Mouse (Mus musculus): ENCODE data around the gene Syndig1. TPM values are rescaled to one million over a fixed set of nuclear protein-coding genes. Genes with fewer than 3 reads are reported as not detected.
A peak's percentile ranks its signal among the peaks of the same experiment; 100 is the strongest.

Gene Syndig1
- polyA plus RNA-seq, 1 experiment from 2014 or later = 19.5 TPM

DNA sequence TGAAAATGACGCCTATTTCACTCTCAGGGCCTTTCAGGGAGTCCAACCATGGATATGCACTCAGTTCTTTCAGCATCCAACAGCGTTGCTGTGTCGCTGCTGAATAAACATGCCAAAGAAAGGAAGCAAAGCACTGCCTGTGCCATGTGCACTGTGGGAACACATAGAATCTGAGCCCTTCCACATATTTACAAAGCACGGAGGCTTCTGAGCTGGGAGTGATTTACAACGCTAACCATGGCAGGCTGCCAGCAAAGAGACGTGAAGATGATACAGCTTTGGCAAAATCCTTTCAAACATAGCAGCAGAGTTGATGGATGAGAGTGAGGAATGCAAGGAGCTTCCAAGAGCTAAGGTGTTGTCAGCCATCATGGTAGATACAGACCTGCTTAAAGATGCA, 144.6 kb downstream of the Syndig1 start:
- no peaks in the 10 kb centered on the region for H3K4me1 ChIP-seq (ENCODE audit: control insufficient read depth, insufficient read depth, low read length)
- no peak overlapping the region for H3K4me2 ChIP-seq (ENCODE audit: low read length)
- DNase-seq = peak; percentile 55
- no peaks in the 10 kb centered on the region for H3K9me3 ChIP-seq (ENCODE audit: control insufficient read depth, low read length)
- WGBS = 69% methylated on average over 6 of the region's 6 CpGs
- H3K4me3 ChIP-seq (replicated peaks; ENCODE audit: low read depth, low read length) = no peak overlapping the region
- no peaks in the 10 kb centered on the region for H3K27me3 ChIP-seq (ENCODE audit: control insufficient read depth, insufficient read depth, low read length)
- ATAC-seq (ENCODE audit: low FRiP score, low TSS enrichment) = no peak
- H3K9ac ChIP-seq (replicated peaks; ENCODE audit: low read length) = no peak overlapping the region
- no peak overlapping the region for H3K27ac ChIP-seq (replicated peaks; ENCODE audit: low read depth, low read length)
- H3K36me3 ChIP-seq (ENCODE audit: control insufficient read depth, insufficient read depth, low read length) = no peaks in the 10 kb centered on the region

DNA sequence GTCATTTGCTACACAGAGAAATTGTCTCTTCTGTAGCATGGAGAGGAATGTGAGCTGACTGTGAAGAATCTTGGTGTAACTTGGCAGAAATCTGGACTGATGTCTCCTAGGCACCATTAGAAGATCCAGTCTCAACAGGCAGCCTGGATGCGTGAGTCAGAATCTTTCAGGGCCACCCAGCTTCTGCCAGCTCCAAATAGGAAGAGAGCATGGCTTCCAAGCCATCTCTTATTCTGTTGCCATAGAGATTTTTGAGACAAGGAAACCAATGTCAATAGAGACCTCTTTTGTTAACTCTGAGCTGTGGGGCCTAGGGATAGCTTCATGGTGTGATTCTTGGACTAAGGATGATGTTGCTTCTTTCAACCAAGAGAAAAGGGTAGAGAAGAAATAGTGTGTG, 151.4 kb downstream of the Syndig1 start:
- no peaks in the 10 kb centered on the region for H3K9me3 ChIP-seq (ENCODE audit: control insufficient read depth, low read length)
- no peak overlapping the region for H3K27ac ChIP-seq (replicated peaks; ENCODE audit: low read depth, low read length)
- no peaks in the 10 kb centered on the region for H3K27me3 ChIP-seq (ENCODE audit: control insufficient read depth, insufficient read depth, low read length)
- no peak overlapping the region for H3K4me2 ChIP-seq (ENCODE audit: low read length)
- ATAC-seq (ENCODE audit: low FRiP score, low TSS enrichment) = no peak
- 32% methylated on average over 1 of the region's 1 CpGs for WGBS
- no peaks in the 10 kb centered on the region for H3K4me1 ChIP-seq (ENCODE audit: control insufficient read depth, insufficient read depth, low read length)
- H3K4me3 ChIP-seq (replicated peaks; ENCODE audit: low read depth, low read length) = no peak overlapping the region
- H3K9ac ChIP-seq (replicated peaks; ENCODE audit: low read length) = no peak overlapping the region
- no peaks in the 10 kb centered on the region for H3K36me3 ChIP-seq (ENCODE audit: control insufficient read depth, insufficient read depth, low read length)
- DNase-seq = no peak

DNA sequence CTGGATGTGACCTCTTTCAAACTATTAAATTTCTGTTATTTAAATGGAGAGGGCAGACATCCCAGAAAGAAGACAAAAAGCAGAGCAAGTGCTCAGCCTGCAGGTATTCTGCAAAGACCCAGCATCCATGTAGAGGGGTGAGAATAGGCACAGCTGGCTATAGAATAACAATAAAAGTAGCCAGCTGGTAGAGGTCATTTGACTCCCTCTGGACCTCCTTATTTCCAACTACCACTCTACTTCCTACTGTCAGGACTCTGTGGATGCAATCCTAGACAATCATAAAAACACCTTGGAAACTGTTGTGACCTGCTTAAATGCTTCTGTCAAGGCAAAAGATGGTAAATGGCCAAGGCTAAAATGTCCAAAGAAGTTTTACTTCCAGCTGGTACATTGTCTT, 153.5 kb downstream of the Syndig1 start:
- Histone ChIP-seq H3K27me3 (ENCODE audit: control insufficient read depth, insufficient read depth, low read length) (no peaks in the 10 kb centered on the region), H3K9me3 (ENCODE audit: control insufficient read depth, low read length) (no peaks in the 10 kb centered on the region), H3K4me2 (ENCODE audit: low read length) (no peak overlapping the region), H3K9ac (replicated peaks; ENCODE audit: low read length) (no peak overlapping the region), H3K4me1 (ENCODE audit: control insufficient read depth, insufficient read depth, low read length) (no peaks in the 10 kb centered on the region), H3K4me3 (replicated peaks; ENCODE audit: low read depth, low read length) (no peak overlapping the region), H3K27ac (replicated peaks; ENCODE audit: low read depth, low read length) (no peak overlapping the region), H3K36me3 (ENCODE audit: control insufficient read depth, insufficient read depth, low read length) (no peaks in the 10 kb centered on the region)
- no peak for ATAC-seq (ENCODE audit: low FRiP score, low TSS enrichment)
- no peak for DNase-seq

DNA sequence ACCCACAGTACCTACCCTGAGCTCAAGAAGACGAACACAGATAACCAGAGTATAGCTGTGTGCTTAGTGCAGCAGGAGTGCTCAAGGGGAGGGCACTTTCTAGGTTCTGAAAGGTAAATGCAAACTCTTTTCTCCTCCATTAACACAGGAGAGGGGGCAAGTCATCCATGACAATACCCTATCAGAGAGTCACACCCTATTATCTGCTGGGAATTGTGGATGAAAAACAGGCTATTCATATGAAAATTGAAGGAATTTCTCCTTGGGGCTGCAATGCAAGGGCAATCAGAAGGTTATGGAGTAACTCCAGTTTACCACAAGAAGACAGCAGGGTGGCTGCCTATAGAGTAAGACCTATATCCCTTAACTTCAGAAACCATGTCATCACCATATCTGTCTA, 154.1 kb downstream of the Syndig1 start:
- Histone ChIP-seq H3K4me2 (ENCODE audit: low read length) (no peak overlapping the region), H3K4me3 (replicated peaks; ENCODE audit: low read depth, low read length) (no peak overlapping the region), H3K27ac (replicated peaks; ENCODE audit: low read depth, low read length) (no peak overlapping the region), H3K27me3 (ENCODE audit: control insufficient read depth, insufficient read depth, low read length) (no peaks in the 10 kb centered on the region), H3K4me1 (ENCODE audit: control insufficient read depth, insufficient read depth, low read length) (no peaks in the 10 kb centered on the region), H3K9me3 (ENCODE audit: control insufficient read depth, low read length) (no peaks in the 10 kb centered on the region), H3K9ac (replicated peaks; ENCODE audit: low read length) (no peak overlapping the region), H3K36me3 (ENCODE audit: control insufficient read depth, insufficient read depth, low read length) (no peaks in the 10 kb centered on the region)
- DNase-seq (no peak), ATAC-seq (ENCODE audit: low FRiP score, low TSS enrichment) (no peak)
- 46% methylated on average over 1 of the region's 1 CpGs for WGBS

DNA sequence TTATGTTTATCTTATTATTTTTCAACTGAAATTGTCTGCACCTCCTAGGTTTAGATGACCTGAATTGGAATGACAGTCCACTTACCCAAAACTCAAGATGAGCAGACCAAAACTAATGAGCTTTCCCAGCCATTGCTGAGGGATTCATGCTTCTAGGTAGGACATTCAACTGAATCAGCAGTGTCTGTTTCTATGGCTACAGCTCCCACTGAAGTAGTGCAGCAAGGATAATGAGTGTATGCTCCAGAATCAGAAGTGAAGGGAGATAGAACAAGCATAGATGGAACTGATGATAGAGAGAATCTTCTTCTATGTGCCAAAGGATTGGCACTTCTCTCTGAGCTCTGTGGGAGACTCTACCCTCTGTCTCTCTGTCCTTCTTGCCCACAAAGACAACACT, 158.6 kb downstream of the Syndig1 start:
- ATAC-seq (ENCODE audit: low FRiP score, low TSS enrichment) (no peak), DNase-seq (no peak)
- no peaks in the 10 kb centered on the region for H3K36me3 ChIP-seq (ENCODE audit: control insufficient read depth, insufficient read depth, low read length)
- no peaks in the 10 kb centered on the region for H3K27me3 ChIP-seq (ENCODE audit: control insufficient read depth, insufficient read depth, low read length)
- H3K27ac ChIP-seq (replicated peaks; ENCODE audit: low read depth, low read length) = no peak overlapping the region
- H3K4me3 ChIP-seq (replicated peaks; ENCODE audit: low read depth, low read length) = no peak overlapping the region
- H3K4me2 ChIP-seq (ENCODE audit: low read length) = no peak overlapping the region
- H3K9ac ChIP-seq (replicated peaks; ENCODE audit: low read length) = no peak overlapping the region
- H3K4me1 ChIP-seq (ENCODE audit: control insufficient read depth, insufficient read depth, low read length) = no peaks in the 10 kb centered on the region
- H3K9me3 ChIP-seq (ENCODE audit: control insufficient read depth, low read length) = no peaks in the 10 kb centered on the region

DNA sequence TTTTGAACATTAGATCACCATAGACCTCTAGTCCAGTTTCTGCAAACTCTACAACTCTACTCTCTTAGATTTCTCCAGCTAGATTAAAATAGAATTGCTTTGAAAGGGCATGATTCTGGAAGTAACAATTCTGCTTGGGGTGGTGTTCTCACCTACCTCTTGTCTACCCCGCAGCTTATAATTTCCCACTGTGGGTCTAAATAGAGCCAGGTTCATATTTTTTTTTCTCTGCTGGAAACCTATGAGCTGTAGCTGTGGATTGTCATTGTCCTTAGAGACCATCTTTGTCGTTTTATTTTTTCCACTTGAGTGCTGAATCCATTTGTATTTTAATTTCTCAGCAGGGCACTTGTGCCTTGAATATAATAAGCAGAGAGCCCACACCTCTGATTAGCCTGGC, 162.5 kb downstream of the Syndig1 start:
- ATAC-seq (ENCODE audit: low FRiP score, low TSS enrichment) = no peak; the same call in 1 of the 2 replicates
- Histone ChIP-seq H3K27me3 (ENCODE audit: control insufficient read depth, insufficient read depth, low read length) (no peaks in the 10 kb centered on the region), H3K4me2 (ENCODE audit: low read length) (no peak overlapping the region), H3K4me1 (ENCODE audit: control insufficient read depth, insufficient read depth, low read length) (no peaks in the 10 kb centered on the region), H3K9ac (replicated peaks; ENCODE audit: low read length) (no peak overlapping the region), H3K36me3 (ENCODE audit: control insufficient read depth, insufficient read depth, low read length) (no peaks in the 10 kb centered on the region), H3K4me3 (replicated peaks; ENCODE audit: low read depth, low read length) (no peak overlapping the region), H3K9me3 (ENCODE audit: control insufficient read depth, low read length) (no peaks in the 10 kb centered on the region), H3K27ac (replicated peaks; ENCODE audit: low read depth, low read length) (no peak overlapping the region)
- DNase-seq = peak; percentile 25
- WGBS = 26% methylated on average over 2 of the region's 2 CpGs

DNA sequence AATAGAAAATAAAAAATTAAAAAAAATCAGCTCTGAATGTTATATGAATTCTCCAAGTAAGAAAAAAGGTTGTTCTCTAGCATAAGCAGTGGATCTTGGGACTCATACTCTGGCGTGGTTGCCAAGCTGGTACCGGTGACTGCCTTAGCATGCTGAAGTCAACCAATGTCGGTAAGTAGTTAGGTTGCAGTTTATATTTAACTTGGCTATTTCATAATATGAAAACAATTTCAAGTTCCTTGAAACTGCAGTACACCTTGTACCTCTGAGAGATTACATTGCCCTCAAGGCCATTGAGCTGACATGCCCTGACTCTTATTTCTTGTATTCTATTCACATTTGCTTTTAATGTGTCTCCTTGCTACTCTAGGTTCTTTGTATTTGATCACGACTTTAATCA, 163.9 kb downstream of the Syndig1 start:
- DNase-seq (no peak), ATAC-seq (ENCODE audit: low FRiP score, low TSS enrichment) (no peak)
- 93% methylated on average over 4 of the region's 4 CpGs for WGBS
- H3K9me3 ChIP-seq (ENCODE audit: control insufficient read depth, low read length) = no peaks in the 10 kb centered on the region
- H3K9ac ChIP-seq (replicated peaks; ENCODE audit: low read length) = no peak overlapping the region
- H3K4me1 ChIP-seq (ENCODE audit: control insufficient read depth, insufficient read depth, low read length) = no peaks in the 10 kb centered on the region
- H3K4me3 ChIP-seq (replicated peaks; ENCODE audit: low read depth, low read length) = no peak overlapping the region
- no peak overlapping the region for H3K27ac ChIP-seq (replicated peaks; ENCODE audit: low read depth, low read length)
- H3K4me2 ChIP-seq (ENCODE audit: low read length) = no peak overlapping the region
- no peaks in the 10 kb centered on the region for H3K27me3 ChIP-seq (ENCODE audit: control insufficient read depth, insufficient read depth, low read length)
- no peaks in the 10 kb centered on the region for H3K36me3 ChIP-seq (ENCODE audit: control insufficient read depth, insufficient read depth, low read length)

DNA sequence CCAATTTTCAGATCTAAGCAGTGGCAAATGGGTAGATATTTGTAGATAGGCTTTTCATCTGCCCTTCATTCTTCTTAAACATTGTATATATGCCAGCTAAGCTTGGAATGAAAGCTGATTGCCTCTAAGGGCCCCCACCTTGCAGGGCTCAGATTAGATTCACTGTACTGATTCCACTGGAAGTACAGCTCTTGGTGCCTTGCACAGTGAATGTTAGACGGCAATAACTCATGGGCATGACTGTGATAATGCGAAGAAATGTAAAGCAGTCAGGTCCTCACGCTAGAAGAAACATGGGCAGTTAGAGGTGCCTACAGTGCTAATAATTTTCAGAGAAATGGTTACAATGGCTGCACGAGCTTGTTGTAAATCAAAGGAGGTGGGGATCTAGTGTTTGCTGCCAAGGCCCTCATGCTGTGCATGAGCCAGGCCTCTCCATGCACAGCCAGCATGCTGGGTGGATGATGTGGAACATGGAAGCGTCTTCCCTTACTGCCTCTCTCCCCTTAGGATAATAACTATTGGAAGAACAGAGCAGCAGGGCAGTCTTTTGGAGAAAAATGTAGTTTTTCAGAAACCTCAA, 167.5 kb downstream of the Syndig1 start:
- H3K4me3 ChIP-seq (replicated peaks; ENCODE audit: low read depth, low read length) = no peak overlapping the region
- no peaks in the 10 kb centered on the region for H3K9me3 ChIP-seq (ENCODE audit: control insufficient read depth, low read length)
- 76% methylated on average over 5 of the region's 5 CpGs for WGBS
- no peaks in the 10 kb centered on the region for H3K4me1 ChIP-seq (ENCODE audit: control insufficient read depth, insufficient read depth, low read length)
- no peaks in the 10 kb centered on the region for H3K27me3 ChIP-seq (ENCODE audit: control insufficient read depth, insufficient read depth, low read length)
- no peak overlapping the region for H3K4me2 ChIP-seq (ENCODE audit: low read length)
- H3K36me3 ChIP-seq (ENCODE audit: control insufficient read depth, insufficient read depth, low read length) = no peaks in the 10 kb centered on the region
- DNase-seq = no peak
- H3K9ac ChIP-seq (replicated peaks; ENCODE audit: low read length) = no peak overlapping the region
- no peak for ATAC-seq (ENCODE audit: low FRiP score, low TSS enrichment)
- H3K27ac ChIP-seq (replicated peaks; ENCODE audit: low read depth, low read length) = no peak overlapping the region

DNA sequence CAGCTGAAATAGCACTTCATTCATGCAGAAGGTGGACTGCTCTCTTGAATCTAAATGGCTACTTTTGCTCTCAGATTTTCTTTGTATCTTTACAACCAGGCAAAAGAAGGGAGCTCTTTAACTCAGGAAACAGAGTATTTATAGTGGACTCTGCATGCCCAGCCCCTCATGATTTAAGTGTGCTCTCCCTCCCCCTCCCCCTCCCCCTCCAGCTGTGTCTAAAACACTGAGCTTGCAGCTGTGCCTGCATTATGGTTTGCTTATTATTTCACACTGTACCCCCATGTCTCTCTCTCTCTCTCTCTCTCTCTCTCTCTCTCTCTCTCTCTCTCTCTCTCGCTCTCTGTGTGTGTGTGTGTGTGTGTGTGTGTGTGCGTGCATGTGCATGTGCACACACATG, 168.6 kb downstream of the Syndig1 start:
- no peak for DNase-seq
- 88% methylated on average over 2 of the region's 2 CpGs for WGBS

More for the DNA sequence above, 168.6 kb downstream of the Syndig1 start:
- H3K9ac ChIP-seq (replicated peaks; ENCODE audit: low read length) = no peak overlapping the region
- no peaks in the 10 kb centered on the region for H3K9me3 ChIP-seq (ENCODE audit: control insufficient read depth, low read length)
- H3K4me1 ChIP-seq (ENCODE audit: control insufficient read depth, insufficient read depth, low read length) = no peaks in the 10 kb centered on the region
- H3K27ac ChIP-seq (replicated peaks; ENCODE audit: low read depth, low read length) = no peak overlapping the region
- no peaks in the 10 kb centered on the region for H3K36me3 ChIP-seq (ENCODE audit: control insufficient read depth, insufficient read depth, low read length)
- no peaks in the 10 kb centered on the region for H3K27me3 ChIP-seq (ENCODE audit: control insufficient read depth, insufficient read depth, low read length)
- H3K4me3 ChIP-seq (replicated peaks; ENCODE audit: low read depth, low read length) = no peak overlapping the region
- H3K4me2 ChIP-seq (ENCODE audit: low read length) = no peak overlapping the region
- no peak for ATAC-seq (ENCODE audit: low FRiP score, low TSS enrichment)

All from midbrain, embryonic 14.5 days (tissue).